Mouse (Mus musculus) C2C12 (cell line): ENCODE data around the gene Spire2.

Experiments
- CEBPB ChIP-seq: IDR thresholded peaks from one replicate; pipeline ENCODE4 v1.6.1; 2011; ENCODE audit warnings: low read depth, mild to moderate bottlenecking, control low read depth, moderate library complexity
- CTCF ChIP-seq: IDR thresholded peaks from one replicate; pipeline ENCODE4 v1.5.1; 2011; ENCODE audit not compliant: control insufficient read depth, insufficient read depth, insufficient read length
- MYOG ChIP-seq: IDR thresholded peaks from one replicate; pipeline ENCODE4 v1.6.1; 2011; ENCODE audit not compliant: control insufficient read depth, insufficient read length; ENCODE audit errors: extremely low read depth
- USF1 ChIP-seq: IDR thresholded peaks from one replicate; pipeline ENCODE4 v1.6.1; 2011; ENCODE audit warnings: low read depth, mild to moderate bottlenecking, control low read depth, moderate library complexity

DNA sequence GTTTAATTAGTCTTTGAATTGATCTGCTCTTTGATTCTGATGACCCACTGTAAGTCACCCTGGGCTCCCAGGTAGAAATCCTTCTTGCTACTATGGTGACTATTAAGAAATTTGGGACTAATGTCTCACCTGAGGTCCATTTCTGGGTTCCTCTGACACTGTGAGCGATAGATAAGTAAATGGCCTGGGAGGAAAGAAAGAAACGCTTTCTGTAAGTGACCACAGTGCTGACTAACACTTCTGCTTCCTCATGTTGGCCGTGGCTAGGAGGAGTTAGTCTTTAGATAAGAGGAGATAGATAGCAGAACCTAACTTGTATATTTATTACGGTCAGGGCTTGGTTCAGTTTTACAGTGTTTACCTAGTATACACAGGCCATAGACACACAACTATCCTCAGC, 3.2 kb upstream of the Spire2 start:
- TF ChIP-seq MYOG (no peak), USF1 (no peak), CTCF (no peak), CEBPB (no peak)
